Mouse (Mus musculus): ENCODE results near the gene Tchp. TPM values are rescaled to one million over a fixed set of nuclear protein-coding genes. Genes with fewer than 3 reads are reported as not detected.

The Tchp gene
- polyA plus RNA-seq, 1 experiment from 2014 or later: 18.6 TPM

DNA sequence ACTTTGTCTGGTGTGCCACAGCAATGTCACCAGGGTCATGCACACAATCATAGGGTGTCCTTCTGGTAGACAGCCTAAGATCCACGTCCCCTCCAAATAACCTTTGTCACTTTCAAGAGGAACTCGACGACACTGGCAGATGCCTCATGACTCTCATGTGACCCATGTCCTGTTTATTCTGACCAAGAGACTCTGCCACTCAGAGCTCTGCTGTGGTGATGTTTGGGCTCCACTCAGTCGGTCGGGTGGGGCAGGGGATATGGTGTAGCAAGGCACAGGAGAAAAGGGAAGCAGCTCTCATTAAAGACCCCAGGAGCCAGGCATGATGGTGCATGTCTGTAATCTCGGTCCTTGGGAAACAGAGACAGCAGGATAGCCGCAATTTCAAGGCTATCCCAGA lies 8.5 kb upstream of the Tchp start:
- no peaks in the 10 kb centered on the region for H3K4me1 ChIP-seq (replicated peaks)
- ATAC-seq (ENCODE audit: low FRiP score, low read depth): no peak
- H3K9me3 ChIP-seq: no peaks in the 10 kb centered on the region

GRCm38 (mm10) chr5:114702403-114703392 lies 4.9 kb upstream of the Tchp start:
- Histone ChIP-seq H3K9ac (no peak overlapping the region), H3K4me2 (no peak overlapping the region), H3K9me3 (no peaks in the 10 kb centered on the region), H3K27me3 (no peaks in the 10 kb centered on the region), H3K4me1 (replicated peaks) (no peaks in the 10 kb centered on the region), H3K36me3 (no peaks in the 10 kb centered on the region), H3K4me3 (no peak overlapping the region), H3K27ac (replicated peaks) (no peak overlapping the region)
- 63% methylated on average over 14 of the region's 14 CpGs for WGBS
- ATAC-seq (ENCODE audit: low FRiP score, low read depth): no peak

More for the DNA sequence above, 8.5 kb upstream of the Tchp start:
- Histone ChIP-seq H3K4me3 (no peak overlapping the region), H3K27me3 (no peaks in the 10 kb centered on the region), H3K9ac (no peak overlapping the region), H3K4me2 (no peak overlapping the region), H3K36me3 (no peaks in the 10 kb centered on the region), H3K27ac (replicated peaks) (no peak overlapping the region)
- 71% methylated on average over 7 of the region's 7 CpGs for WGBS

GRCm38 (mm10) chr5:114708491-114708890 lies 931 bp downstream of the Tchp start:
- Histone ChIP-seq H3K4me2 (peak overlapping the region; percentile 73), H3K27me3 (no peaks in the 10 kb centered on the region), H3K9ac (peak overlapping the region; percentile 59), H3K36me3 (peaks cover 27% of the 10 kb centered on the region), H3K4me3 (peak overlapping the region; percentile 61), H3K27ac (replicated peaks) (no peak overlapping the region), H3K4me1 (replicated peaks) (peaks cover 8% of the 10 kb centered on the region), H3K9me3 (no peaks in the 10 kb centered on the region)
- WGBS: 50% methylated on average over 15 of the region's 15 CpGs
- ATAC-seq (ENCODE audit: low FRiP score, low read depth): no peak

GRCm38 (mm10) chr5:114709357-114709756 lies 1.8 kb downstream of the Tchp start:
- Histone ChIP-seq H3K36me3 (peaks cover 31% of the 10 kb centered on the region), H3K4me3 (no peak overlapping the region), H3K27ac (replicated peaks) (no peak overlapping the region), H3K4me2 (no peak overlapping the region), H3K9ac (no peak overlapping the region), H3K4me1 (replicated peaks) (peaks cover 8% of the 10 kb centered on the region), H3K27me3 (no peaks in the 10 kb centered on the region), H3K9me3 (no peaks in the 10 kb centered on the region)
- WGBS: 91% methylated on average over 21 of the region's 21 CpGs
- ATAC-seq (ENCODE audit: low FRiP score, low read depth): no peak

DNA sequence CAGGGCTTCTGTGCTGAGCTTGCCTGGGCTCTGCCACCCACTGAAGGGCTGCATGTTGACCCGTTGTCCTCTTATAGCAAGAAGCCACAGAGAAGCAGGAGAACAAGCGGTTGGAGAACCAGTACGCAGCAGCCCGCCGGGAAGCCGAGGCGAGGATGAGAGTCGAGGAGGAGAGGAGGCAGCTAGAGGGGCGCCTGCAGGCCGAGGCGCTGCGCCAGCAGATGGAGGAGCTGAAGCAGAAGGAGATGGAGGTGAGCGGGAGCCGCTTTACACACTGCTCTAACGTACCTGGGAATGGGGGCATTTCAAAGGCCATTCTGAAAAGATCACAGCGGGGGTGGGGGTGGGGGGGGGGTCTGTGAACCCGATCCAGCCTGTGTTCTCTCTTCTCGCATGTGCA lies 7.0 kb downstream of the Tchp start:
- Histone ChIP-seq H3K9ac (no peak overlapping the region), H3K27me3 (no peaks in the 10 kb centered on the region), H3K27ac (replicated peaks) (no peak overlapping the region), H3K36me3 (peaks cover 68% of the 10 kb centered on the region), H3K9me3 (no peaks in the 10 kb centered on the region), H3K4me3 (no peak overlapping the region), H3K4me2 (no peak overlapping the region), H3K4me1 (replicated peaks) (no peaks in the 10 kb centered on the region)
- WGBS: 90% methylated on average over 18 of the region's 18 CpGs
- ATAC-seq (ENCODE audit: low FRiP score, low read depth): no peak

GRCm38 (mm10) chr5:114717292-114717691 lies 9.7 kb downstream of the Tchp start:
- Histone ChIP-seq H3K9me3 (no peaks in the 10 kb centered on the region), H3K9ac (no peak overlapping the region), H3K36me3 (peaks cover 68% of the 10 kb centered on the region), H3K4me1 (replicated peaks) (no peaks in the 10 kb centered on the region), H3K4me3 (no peak overlapping the region), H3K27ac (replicated peaks) (no peak overlapping the region), H3K4me2 (no peak overlapping the region), H3K27me3 (no peaks in the 10 kb centered on the region)
- WGBS: 92% methylated on average over 12 of the region's 12 CpGs
- ATAC-seq (ENCODE audit: low FRiP score, low read depth): no peak

GRCm38 (mm10) chr5:114717937-114718336 lies 10.4 kb downstream of the Tchp start:
- WGBS: 93% methylated on average over 8 of the region's 8 CpGs
- H3K27me3 ChIP-seq: no peaks in the 10 kb centered on the region
- ATAC-seq (ENCODE audit: low FRiP score, low read depth): no peak
- H3K9me3 ChIP-seq: no peaks in the 10 kb centered on the region
- no peak overlapping the region for H3K4me3 ChIP-seq
- H3K36me3 ChIP-seq: peaks cover 65% of the 10 kb centered on the region
- H3K4me1 ChIP-seq (replicated peaks): no peaks in the 10 kb centered on the region
- H3K27ac ChIP-seq (replicated peaks): no peak overlapping the region
- no peak overlapping the region for H3K4me2 ChIP-seq
- H3K9ac ChIP-seq: no peak overlapping the region

- H3K9ac ChIP-seq: no peak overlapping the region
- WGBS: 79% methylated on average over 13 of the region's 13 CpGs
- no peak overlapping the region for H3K27ac ChIP-seq (replicated peaks)
- H3K4me2 ChIP-seq: no peak overlapping the region
- ATAC-seq (ENCODE audit: low FRiP score, low read depth): no peak
- H3K27me3 ChIP-seq: no peaks in the 10 kb centered on the region
- peaks cover 60% of the 10 kb centered on the region for H3K36me3 ChIP-seq
- H3K9me3 ChIP-seq: no peaks in the 10 kb centered on the region
- H3K4me3 ChIP-seq: no peak overlapping the region
- no peaks in the 10 kb centered on the region for H3K4me1 ChIP-seq (replicated peaks)
Measured at GRCm38 (mm10) chr5:114718483-114718882, 10.9 kb downstream of the Tchp start.

DNA sequence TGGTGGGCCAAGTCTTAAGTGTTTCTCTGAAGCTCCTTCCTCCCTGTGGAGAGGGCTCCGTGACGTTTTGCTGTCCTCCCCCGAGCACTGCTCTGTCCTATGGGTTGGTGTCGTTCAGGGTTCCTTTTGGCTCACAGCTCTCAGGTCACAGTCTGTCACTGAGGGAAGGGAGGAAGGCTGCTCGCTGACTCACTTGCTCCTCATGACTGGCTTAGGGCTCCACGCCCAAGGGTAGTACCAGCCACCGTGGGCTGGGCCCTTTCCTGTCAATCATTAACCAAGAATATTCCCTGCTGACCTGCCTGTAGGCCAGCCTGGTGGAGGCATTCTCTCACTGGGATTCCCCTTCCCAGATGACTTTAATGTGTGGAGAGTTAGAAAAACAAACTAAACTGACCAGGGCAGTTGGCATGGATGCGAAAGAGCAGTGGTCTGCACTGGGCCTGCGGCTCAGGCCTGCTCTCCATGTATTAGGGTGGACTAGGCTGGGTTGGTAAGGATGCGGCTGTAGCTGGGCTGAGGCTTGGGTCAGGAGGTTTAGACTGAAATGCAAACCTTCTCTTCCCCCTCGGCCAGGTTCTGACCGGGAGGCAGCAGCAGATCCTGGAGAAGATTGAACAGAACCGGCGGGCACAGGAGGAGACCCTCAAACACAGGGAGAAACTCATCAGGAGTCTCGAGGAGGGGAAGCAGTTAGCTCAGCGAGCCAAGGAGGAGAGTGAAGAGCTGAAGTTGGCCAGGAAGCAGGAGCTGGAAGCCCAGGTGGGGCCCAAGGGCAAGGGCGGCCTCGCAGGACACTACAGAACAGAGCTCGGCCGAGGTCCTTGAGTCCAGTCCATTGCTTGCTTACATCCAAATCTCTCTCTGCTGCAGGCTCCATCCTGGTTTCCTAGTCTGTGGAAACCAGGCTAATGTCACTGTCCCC lies 11.7 kb downstream of the Tchp start:
- Histone ChIP-seq H3K9me3 (no peaks in the 10 kb centered on the region), H3K27me3 (no peaks in the 10 kb centered on the region), H3K36me3 (peaks cover 59% of the 10 kb centered on the region), H3K4me1 (replicated peaks) (no peaks in the 10 kb centered on the region), H3K27ac (replicated peaks) (no peak overlapping the region), H3K9ac (no peak overlapping the region), H3K4me2 (no peak overlapping the region), H3K4me3 (no peak overlapping the region)
- 85% methylated on average over 20 of the region's 20 CpGs for WGBS
- no peak for ATAC-seq (ENCODE audit: low FRiP score, low read depth)

DNA sequence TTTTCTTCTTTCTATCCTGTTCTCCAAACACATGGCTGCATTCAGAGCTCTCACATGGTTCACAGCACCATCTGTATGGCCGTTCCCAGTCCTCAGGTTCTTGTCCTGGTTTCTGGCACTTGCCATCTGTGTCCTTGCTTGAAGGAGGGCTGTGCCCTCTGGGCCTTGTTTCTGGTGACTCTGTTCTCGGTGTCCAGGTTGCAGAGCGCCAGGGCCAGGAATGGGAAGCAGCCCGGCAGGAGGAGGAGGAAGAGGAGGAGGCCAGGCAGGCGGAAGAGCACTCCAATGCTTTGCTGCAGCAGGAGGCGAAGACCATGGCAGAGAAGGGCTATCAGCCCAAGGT lies 12.3 kb downstream of the Tchp start:
- Histone ChIP-seq H3K36me3 (peaks cover 58% of the 10 kb centered on the region), H3K4me3 (no peak overlapping the region)

GRCm38 (mm10) chr5:114720784-114721183 lies 13.2 kb downstream of the Tchp start:
- Histone ChIP-seq H3K9ac (no peak overlapping the region), H3K4me2 (no peak overlapping the region), H3K27ac (replicated peaks) (no peak overlapping the region), H3K4me1 (replicated peaks) (no peaks in the 10 kb centered on the region), H3K4me3 (no peak overlapping the region), H3K9me3 (no peaks in the 10 kb centered on the region), H3K36me3 (peaks cover 51% of the 10 kb centered on the region), H3K27me3 (no peaks in the 10 kb centered on the region)
- no peak for ATAC-seq (ENCODE audit: low FRiP score, low read depth)
- WGBS: 91% methylated on average over 11 of the region's 11 CpGs

More for the DNA sequence above, 12.3 kb downstream of the Tchp start:
- Histone ChIP-seq H3K4me1 (replicated peaks) (no peaks in the 10 kb centered on the region), H3K4me2 (no peak overlapping the region), H3K27ac (replicated peaks) (no peak overlapping the region), H3K9me3 (no peaks in the 10 kb centered on the region), H3K27me3 (no peaks in the 10 kb centered on the region), H3K9ac (no peak overlapping the region)
- WGBS: 94% methylated on average over 6 of the region's 6 CpGs
- ATAC-seq (ENCODE audit: low FRiP score, low read depth): no peak

DNA sequence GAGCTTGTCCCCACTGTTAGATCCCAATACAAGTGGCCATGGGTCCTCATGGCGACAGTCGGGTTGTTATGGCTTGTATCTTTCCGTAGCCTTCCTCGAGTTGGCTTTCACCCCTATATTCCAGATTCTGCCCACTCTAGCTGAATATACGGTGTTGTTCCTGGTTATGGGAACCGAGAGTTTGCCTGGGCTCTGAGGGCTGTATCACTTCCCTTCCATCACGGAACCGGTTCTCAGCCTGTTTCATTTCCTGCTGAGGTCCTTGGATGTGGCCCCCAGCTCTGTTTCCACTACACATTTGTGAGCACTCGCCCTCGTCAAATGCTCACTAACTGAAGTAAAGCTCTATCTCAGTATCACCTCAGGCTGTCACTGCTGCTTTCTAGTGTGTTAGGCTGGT lies 14.4 kb downstream of the Tchp start:
- Histone ChIP-seq H3K9ac (no peak overlapping the region), H3K36me3 (peaks cover 41% of the 10 kb centered on the region), H3K4me3 (no peak overlapping the region), H3K4me1 (replicated peaks) (no peaks in the 10 kb centered on the region), H3K27ac (replicated peaks) (no peak overlapping the region), H3K4me2 (no peak overlapping the region), H3K9me3 (no peaks in the 10 kb centered on the region), H3K27me3 (no peaks in the 10 kb centered on the region)
- 93% methylated on average over 10 of the region's 10 CpGs for WGBS
- no peak for ATAC-seq (ENCODE audit: low FRiP score, low read depth)
